Mouse (Mus musculus): ENCODE measurements around the gene Tbc1d24.
A peak's percentile ranks its signal among the peaks of the same experiment; 100 is the strongest.

The Tbc1d24 gene

DNA sequence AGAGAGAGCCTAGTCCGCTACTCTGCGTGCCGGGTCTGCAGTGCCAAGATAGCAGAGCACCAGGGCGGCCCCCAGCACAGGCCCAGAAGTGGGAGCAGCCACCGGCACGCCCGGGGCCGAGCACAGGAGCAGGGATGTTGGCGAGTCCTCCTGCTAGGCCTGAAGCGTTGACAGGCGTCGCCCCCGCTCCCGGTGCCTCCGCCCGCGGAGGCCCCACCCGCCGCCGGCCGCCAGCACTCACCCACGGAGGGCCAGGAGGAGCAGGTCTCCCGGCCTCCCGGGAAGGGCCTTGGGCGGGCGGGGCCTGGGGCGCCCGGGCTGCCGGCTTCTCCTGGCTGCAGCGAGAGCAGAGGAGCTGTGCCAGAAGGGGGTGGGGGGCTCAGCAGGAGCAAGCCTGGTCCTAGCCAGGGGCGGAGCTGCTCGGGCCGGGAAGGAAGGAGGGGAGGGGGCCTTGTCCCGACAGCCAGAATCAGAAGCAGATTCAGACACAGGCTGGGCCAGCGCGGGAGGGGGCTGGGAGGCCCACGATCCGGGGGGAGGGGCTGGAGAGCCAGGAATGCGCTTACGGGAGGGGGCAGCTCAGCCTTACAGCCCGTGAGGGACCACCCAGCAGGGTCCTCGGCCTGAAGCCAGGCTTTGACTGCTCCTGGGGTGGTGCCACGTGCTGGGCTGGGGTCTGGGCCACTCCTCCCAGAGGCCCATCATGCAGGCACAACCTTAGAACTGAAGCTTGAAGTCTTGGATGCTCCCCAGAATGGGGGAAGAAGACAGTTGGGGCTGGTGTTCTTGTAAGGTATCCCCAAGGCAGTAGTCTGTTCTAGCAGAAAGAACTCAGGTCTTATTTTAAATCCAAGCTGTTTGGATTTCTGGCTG, 3.9 kb upstream of the Tbc1d24 start, which contains the start of gene Ntn3:
Ntn3 (minus strand) TSS at position 489 of the 873 bp plus-strand sequence.
- DNase-seq: no peak

DNA sequence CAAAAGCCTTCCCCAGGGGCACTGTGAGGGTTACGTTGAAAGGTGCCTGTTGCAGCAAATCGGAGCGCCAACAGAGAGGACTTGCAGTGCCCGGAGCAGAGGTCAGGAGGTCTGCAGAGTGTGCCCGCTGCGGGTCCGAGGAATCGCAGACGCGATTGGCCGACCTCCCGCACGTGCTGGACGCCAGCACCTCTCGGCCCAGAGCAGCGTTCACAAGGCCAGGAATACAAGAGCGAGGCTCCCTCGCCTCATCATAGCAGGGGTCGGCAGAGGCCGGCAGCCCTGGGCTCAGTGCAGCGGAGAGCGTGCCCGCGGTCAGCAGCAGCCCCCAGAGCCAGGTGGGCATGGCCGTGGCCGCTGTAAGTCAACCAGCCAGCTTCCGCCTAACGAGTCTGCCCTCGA, 3.3 kb upstream of the Tbc1d24 start:
- DNase-seq: no peak

DNA sequence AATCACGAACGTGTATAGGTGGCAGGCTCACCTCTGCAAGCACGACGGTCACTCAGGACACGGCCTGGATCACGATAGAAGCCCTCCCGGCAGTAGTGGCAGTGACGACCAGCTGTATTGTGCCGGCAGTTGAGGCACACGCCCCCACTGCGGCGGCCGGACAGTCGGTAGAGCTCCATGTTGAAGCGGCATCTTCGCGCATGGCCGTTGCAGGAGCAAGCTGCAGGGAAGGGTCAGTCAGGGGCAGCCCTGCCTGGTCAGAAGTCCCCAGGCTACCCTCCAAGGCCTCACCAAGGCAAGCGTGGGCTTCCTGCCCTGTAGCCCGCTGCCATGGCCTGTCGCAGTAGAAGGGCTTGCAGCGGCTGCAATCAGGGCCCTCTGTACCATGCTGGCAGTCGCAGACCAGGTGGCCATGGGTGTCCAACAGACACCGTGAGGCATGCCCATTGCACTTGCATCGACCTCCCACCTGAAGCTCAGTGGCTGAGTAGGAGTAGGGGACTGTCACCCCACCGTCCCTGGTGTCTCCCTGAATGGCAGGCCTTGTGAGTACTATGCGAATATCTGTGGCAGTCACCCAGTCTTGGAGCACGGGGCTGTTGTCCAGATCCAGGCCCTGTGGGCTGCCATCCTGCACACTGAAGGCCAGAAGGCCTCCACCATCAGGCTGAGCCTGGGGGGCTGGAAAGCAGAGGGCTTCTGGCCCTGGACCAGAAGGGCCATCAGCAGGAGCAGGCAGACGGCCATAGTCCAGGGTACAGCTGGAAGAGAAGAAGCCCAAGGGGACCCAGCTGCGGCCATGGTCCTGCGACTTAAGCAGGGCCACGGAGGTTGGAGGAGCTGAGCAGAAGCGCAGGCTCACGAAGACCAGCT, 2.6 kb upstream of the Tbc1d24 start:
- no peak for DNase-seq

DNA sequence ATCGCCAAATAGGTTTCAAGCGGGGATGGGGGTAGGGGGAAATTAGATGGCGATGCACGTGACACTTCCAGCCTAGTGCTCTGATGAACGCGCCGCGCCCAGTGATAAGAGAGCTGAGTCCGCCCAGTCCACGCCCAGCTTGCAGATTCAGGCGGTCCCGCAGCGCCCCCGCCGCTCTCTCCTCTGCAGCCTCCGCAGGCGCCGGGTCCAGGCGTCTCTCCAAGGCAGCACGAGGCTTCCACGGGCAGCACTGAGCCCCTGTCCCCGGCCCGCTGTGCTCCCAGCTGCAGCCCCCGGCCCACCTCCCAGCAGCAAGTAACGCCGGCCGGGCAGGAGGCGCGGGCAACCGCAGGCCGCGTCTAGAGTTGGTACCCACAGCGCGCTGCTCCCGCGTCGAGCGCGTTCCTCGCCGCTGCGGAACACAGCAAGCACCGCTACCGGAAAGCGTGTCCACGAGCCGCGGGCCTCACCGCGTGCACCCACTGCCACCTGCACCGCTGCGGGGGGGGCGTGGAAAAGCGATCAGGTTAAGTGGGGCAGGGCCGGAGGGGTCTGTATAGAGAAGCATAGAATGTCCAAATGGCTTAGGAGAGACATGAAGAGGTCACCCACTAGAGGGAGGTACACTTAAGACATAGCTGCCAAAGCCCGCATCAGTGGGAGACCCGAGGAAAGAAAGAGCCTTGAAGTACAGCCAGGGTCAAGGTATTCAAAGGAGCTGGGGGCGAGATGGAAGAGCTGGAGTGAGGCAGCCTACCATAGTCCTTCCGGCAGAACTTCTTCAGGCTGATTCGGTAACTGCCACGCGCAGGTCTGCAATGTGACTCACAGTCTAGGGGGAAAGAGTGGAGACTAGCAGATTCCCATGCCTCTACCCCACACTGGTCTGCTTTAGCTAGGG, 1.3 kb upstream of the Tbc1d24 start:
- peak; percentile 63 for DNase-seq

DNA sequence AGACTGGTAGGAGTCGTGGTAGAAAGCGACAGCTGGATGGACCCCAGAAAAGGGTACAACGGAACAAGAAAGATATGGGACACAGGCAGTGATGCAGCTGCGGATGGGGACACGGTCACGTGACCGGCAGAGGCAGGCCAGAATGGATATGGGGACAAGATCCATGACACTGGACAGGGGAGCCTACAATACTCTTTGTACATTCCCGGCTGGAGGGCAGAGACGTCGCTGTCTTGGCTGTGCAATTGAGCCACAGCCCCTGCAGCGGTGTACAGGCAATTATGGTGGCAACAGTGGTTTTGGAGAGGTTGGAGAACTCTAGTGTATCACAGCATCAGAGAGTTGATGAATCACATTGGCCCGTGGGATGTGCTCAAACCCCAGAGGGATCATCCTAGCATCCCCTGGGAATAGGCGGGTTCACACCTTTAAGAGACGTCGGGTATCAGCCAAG, 573 bp upstream of the Tbc1d24 start:
- DNase-seq: no peak

DNA sequence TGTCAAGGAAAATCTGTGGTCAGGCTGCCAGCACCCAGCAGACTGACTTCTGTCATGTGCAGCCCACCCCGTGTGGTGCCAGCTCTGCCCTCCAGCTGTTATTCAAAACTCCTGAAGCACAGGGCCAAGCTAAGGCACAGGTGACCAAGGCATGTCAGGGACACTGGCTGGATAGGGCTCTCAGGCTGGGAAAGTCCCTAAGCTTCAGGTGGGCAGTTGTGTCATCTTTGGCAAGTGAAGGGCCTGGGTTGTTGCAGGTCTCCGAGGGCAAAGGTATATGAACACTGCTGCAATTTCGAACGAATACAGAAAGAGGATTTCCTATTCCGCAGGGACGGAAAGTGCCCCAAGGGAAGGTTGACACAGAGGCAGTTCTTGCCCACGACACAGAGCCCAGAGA, 516 bp downstream of the Tbc1d24 start:
- DNase-seq: no peak

DNA sequence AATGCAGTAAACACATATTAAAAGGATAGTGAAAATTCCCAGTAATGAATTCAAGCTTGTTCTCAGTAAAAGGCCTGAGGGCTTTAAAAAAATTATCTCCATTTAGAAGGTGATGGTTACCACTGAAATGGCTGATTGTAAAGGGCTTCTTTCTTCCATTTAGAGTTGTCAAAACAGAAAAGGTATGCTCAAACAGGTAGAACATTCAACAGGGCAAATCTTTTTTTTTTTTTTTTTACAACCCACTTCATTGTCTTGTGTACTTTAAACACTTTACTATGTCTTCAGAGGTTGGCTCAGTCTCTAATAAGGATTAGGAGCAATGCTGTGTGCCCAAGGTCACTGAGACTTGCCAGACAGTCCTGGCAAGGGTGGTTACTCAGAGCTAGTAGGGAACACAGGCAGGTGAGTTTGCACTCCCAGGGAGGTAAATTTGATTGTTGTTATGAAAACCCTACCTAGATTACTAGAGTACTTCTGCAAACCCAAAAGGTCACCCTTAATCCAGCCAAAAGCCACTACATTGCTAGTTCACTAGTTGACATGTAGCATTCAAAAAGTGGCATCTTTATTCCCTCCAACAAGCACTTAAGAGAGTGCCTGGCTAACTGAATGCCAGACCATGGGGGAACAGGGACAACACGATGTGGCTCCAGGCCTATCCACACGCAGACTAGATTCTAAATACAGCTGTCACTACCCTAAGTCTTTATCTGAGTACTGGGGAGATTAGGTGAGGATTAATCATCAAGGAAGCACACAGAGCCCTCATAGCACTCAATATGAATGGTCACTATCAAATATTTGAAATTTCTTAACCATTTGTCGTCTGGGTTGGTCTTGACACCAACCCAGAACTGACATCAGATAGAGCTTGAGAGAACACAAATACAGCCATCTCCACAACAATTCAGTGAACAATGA, 1.5 kb downstream of the Tbc1d24 start:
- DNase-seq: no peak

DNA sequence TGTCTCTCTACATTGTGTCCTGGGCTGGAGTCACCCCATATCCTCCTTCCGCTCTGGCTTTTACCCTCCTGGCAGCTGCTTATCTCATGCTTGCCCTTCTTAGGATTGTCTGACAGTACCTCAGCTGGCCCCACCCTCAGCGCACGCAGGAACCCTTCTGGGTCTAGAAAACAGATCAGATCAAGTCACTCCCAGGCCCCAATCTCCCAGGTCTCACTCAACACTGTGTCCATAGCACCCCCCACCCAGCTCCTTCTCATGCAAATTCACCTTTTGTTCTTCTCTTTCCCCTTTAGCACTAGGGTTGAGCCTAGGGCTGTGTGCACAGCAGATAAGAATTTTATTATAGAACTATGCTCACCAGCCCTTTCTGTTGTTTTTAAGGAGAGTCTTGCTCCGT, 2.3 kb downstream of the Tbc1d24 start:
- no peak for DNase-seq

DNA sequence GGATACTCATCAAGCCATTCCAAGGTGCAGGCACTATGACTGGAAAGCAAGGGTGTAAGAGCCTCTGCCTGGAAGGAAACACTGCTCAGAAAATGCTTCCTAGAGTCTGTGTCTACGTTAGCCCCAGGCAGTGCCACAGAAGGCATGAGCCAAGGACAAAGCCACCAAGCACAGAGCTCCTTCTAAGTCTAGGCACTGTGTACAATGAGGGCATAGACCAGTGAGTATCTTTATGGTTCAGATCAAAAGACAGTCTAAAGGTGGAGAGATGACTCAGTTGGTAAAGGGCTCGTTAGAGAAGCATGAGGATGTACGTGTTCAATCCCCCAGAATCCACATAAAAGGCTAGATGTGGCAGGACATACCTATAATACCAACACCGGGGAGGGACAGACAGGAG, 4.3 kb downstream of the Tbc1d24 start:
- no peak for DNase-seq

DNA sequence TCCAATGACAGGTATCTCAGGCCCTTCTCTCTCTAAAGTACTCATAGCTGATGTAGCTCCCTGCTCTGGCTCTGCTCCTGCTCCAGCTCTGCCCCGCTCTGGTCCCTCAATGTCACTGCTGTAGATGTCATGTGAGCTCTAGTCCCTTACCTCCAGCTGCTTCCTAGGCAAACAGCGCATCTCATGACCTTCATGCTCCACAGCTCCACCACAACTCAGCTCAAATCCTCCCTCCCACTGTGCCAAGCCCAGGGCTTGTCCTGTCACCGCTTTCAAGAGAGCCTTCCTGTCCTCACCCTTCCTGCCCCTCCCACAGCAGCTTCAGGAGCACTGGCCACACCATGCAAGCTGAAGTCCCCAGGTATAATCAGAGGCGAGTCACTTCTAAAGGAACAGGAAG, 5.6 kb downstream of the Tbc1d24 start:
- no peak for DNase-seq

DNA sequence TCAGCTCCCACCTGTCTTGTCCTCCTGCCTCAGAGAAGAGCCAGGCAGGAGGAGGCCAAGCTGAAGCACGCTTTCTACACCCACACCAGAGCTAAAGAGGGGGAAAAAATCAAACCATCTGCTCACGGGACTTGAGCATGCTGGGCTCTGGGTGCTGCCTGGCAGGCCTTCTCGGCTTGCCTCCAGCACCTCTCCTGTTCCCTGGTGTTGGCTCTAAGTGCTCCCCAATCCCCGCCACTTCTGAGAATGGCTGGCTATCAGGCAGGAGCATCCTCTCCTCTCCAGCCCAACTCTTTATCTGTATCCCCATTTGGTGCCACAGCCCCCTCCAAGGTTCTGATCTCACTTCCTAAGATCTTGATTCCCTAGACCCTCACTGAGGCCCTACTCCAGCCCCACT, 6.1 kb downstream of the Tbc1d24 start:
- peak; percentile 55 for DNase-seq

DNA sequence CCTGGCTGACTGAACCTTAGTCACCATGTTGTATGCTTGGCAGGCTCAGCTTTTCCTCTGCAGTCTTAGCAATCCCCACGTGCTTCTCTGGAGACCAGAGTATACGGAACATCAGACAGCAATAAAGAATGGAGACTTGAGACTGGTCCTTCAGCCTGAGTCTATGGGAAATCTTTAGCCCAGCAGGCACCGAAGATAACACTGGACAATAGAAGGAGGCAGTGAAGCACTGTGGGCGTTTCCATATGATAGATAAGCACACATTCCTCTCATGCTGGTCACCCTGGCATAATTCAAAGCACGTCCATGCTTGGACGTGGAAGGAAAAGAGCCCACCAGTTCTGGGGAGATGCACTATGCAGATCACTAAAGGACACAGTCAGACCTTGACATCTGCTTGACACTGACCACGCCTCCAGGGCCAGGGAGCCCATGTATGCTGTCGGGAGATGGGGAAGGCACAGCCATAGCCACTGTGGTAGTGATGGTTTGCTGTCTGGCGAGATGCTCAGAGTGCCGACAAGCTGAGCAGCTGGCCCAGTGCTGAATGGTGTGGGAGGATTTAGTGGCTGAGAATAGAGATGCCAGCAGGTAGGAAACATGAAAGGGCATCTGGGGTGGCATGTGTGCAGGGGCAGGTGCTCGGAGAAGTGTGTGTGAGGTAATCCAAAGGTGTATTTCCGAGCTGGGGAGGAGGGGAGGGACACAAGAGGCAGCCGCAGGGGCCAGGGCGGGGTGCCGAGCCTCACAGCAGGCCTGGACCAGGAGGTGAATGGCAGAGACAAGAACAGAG, 8.1 kb downstream of the Tbc1d24 start:
- no peak for DNase-seq

DNA sequence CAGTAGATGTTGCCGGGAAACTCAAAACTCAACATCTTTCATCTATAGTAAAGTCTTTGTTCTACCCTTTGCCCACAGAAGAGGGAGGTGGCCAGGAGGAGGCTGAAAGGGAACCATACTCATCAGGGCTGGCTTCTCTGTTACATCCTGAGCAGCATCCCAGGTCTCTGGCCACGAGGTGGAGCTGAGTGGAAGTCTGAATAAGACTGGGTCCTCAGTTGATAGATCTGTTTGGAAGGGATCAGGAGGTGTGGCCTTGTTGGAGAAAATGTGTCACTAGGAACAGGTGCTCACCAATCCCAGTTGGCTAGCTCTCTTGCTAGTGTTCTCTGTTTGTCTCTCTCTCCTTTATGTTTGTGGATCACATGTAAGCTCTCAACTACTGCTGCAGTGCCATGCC, 10.0 kb downstream of the Tbc1d24 start:
- no peak for DNase-seq

DNA sequence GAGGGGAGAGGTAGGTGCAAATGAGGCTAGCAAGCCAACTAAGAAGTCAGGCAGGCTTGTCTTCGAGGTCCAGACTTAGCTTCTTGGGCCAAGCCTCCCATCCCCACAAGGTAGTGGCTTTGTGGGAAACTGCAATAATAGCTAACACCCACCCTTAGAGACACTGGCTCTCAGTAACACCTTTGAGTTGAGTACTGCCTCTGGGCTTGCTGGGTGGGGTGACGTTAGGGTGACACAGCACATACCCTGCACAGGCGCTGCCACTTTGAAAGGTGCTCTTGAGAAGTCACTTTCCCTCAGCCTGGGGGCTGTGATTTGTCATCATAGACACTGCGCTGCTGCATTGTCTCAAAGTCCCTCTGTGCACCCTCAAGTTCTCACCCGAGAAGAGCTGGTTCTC, 11.6 kb downstream of the Tbc1d24 start:
- DNase-seq: no peak

DNA sequence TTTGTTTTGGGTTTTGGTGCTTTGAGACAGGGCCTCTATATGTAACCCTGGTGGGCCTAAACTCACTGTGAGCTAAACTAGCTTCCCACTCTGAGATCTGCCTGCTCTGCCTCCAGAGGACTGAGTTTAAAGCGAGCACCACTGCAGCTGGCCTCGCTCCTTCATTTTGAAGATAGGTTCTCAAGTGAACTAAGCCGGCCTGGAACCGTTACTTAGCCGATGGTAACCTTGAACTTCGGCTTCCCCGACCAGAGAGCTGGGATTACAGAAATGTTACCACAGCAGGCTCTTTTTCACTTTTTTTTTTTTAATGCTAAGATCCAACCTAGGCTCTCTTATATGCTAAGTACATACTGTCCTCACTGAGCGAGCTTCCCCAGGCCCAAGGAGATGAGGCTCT, 12.1 kb downstream of the Tbc1d24 start:
- no peak for DNase-seq

DNA sequence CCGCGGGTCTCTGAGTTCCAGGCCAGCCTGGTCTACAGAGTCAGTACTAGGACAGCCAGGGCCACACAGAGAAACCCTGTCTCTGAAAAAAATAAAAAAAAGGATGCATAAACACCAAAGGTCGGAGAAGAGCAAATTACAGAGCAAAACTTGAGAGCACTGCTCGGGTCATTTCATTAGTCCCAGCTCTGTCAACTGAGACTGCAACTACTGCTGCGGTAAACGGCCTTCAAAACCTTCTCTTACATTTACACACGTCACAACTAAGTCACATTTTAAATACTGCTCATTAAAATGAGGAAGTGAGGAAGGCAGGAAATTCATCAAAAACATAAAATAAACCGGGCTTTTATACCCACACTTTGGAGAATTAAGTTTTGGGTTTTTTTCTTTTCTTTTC, 12.5 kb downstream of the Tbc1d24 start:
- DNase-seq: no peak

DNA sequence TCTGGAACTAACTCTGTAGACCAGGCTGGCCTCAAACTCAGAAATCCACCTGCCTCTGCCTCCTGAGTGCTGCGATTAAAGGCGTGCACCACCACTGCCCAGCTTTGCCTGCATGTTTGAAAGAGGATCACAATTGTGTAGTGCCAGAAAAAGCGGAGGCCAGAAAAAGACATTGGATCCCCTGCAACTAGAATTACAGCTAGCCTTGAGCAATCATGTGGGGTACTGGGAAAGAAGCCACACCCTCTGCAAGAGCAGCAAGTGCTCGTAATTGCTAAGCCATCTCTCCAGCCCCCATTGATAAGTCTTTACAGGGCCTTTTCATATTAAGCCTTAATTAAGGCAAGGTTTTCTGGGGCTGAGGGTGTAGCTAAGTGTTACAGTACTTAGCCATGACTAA, 13.9 kb downstream of the Tbc1d24 start:
- DNase-seq: no peak

DNA sequence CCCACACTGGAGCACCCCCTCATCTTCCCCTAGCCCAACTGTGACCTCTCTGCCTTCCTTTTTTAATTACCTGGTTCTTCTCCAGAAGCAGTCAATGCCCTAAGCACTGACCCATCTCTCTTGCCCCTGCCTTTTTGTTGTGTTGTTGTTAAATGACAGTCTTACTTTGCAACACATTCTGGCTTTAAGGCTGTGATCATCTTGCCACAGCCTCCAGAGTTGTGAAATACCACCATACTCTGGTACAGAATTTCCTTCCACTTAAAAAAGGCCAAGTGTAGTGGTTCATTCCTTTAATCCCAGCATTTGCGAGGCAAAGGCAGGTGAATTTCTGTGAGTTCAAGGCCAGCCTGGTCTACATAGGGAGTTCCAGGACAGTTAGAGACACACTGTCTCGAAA, 14.4 kb downstream of the Tbc1d24 start:
- DNase-seq: no peak

DNA sequence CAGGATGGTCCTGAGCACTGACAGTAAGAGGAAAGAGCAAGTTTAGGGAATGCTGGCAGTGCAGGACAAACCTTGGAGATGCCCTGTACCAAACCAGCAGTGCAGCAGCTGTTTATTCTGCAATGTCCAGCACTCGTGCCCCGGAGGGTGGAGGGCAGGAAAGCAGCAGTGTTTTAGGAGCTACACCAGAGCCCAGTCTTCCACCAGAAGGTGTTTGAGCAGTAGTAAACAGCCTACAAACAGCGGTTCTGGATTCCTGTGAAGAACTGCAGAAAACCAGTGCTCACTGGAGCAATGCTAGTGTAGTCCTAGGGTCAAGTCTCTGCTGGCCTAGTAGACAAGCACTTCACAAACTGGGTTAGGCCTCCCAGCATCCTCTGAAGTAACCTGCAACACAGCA, 31.1 kb downstream of the Tbc1d24 start:
- DNase-seq: no peak

DNA sequence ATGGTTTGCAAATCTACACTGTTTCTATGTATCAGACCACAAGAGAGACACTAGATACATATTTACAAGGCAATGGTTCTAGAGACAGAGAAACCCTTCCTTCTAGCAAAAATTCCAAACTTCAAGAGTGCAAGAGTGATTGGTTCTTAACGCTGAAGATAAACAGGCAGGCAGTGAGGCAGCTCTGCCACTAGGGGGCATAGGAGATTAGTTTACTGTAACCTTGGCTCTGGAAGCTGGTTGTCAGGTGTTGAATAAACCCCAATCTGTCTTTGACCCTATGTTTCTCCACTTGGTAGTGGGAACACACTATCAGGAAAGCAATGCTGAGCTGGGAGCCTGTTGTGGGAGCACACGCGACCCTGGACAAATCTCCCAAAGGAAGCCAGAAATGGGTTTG, 31.9 kb downstream of the Tbc1d24 start:
- peak; percentile 75 for DNase-seq

DNA sequence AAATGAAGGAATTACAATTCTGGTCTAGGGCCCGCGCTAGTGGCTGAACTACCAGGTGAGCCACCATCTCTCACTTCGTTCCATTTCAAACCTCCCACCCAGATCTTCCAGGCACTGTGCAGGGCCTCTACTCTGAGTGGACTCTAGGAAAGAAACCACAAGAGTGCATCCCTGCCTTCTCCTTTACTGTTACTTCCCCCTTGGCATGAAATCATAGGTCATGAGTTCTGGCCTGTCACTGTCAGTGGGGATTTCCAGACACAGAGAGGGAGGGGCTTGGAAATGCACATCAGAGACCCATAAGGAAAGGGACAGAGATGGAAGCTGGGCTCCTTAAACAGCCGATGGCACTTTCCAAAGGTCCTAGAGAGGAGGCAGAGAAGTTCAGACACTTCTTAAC, 33.6 kb downstream of the Tbc1d24 start:
- no peak for DNase-seq
